Mouse (Mus musculus): ENCODE results near the gene Gba.
"Not testable (repeated sequence)": the region's sequence is repeated elsewhere in the genome, so short reads cannot be mapped to it uniquely, and the experiment has no call there.

Gba gene

DNA sequence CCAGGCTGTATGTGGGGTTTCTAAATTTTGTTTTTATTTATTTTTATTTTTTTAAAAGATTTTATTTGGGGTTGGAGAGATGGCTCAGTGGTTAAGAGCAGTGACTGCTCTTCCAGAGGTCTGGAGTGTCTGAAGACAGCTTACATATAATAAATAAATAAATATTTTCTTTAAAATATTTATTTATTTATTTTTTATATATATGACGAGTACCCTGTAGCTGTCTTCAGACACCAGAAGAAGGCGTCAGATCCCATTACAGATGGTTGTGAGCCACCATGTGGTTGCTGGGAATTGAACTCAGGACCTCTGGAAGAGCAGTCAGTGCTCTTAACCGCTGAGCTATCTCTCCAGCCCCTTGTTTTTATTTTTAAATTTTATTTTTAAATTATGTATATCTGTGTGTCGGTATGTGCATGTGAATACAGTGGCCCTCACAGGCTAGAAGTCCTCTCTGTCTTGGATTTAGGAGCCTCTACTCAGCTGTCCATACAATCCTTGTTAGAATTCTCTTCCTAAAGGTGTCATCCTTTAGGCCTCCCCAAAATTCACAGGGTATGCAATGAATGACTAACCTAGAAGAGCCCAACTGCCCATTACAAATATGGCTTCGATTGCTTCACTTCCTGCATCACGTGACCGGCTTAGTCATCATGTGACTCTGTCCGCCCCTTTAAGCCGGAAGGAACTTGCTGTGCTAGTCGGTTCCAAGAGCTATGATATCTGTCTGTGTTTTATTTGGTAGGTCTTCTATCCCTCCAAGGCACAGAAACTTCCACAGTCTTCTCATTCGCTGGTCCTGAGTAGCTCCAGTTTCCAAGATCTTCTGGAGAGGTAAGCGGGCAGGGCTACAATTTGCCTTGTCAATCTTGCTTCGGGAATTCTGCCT, at the start of gene Gba:
TSS of gene Gba (plus strand) at position 676 of the 889 bp plus-strand sequence.
- peak; percentile 89 for DNase-seq

DNA sequence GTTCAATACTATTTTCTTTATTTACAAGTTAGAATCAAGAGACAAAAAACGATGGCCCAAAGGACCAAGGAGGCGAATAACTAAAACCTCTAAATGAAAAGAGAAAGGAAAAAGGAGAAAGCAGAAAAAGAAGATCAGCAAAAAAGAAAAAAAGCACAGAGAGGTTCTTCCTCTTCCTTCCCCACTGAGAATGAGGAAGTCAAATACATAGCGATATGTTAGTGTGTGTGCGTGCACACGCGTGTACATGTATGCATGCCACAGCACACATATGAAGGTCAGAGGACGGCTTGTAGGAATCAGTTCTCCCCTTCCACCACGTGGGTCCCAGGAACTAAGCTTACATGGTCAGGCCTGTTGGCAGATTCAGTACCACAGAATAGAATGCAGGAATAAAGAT, 45.8 kb upstream of the Gba start:
- DNase-seq = no peak

DNA sequence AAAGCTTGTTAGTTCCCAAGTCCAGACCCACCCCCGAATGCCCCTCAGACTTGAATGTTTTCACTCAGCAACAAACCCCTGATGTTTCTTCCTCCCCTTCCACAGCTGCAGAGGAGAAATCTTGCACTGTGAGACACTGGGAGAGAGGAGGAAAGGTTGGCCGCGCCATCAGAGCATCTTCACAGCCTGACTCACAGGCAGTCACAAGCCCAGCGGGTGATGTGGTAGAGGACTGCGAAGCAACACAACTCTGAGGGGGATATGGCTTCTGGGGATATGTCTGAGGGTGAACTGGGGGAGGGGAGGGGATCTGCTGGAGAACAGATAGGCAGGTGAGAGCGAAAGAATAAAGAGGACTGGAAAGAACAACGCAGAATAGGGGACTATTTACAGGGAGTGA, 44.1 kb upstream of the Gba start:
- DNase-seq = no peak

DNA sequence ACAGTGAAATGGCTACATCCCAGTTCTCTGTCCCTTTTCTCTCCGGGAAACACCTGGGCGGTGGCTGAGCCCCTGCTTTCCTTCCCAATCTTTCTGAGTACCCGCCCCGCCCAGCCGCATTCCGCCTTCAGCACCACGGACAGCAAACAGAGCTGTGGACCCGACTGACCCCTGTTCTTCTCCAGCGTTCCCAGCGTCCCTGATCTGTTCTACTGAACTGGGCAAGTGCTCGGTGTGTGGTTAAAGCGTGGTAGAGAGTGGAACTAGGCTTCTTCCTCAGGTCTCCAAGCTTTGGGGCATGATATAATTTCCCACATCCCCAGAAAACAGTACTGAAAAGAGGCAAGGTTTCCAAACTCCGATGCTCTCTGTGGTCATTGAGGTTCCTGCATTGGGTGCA, 43.5 kb upstream of the Gba start:
- DNase-seq = peak; percentile 68

DNA sequence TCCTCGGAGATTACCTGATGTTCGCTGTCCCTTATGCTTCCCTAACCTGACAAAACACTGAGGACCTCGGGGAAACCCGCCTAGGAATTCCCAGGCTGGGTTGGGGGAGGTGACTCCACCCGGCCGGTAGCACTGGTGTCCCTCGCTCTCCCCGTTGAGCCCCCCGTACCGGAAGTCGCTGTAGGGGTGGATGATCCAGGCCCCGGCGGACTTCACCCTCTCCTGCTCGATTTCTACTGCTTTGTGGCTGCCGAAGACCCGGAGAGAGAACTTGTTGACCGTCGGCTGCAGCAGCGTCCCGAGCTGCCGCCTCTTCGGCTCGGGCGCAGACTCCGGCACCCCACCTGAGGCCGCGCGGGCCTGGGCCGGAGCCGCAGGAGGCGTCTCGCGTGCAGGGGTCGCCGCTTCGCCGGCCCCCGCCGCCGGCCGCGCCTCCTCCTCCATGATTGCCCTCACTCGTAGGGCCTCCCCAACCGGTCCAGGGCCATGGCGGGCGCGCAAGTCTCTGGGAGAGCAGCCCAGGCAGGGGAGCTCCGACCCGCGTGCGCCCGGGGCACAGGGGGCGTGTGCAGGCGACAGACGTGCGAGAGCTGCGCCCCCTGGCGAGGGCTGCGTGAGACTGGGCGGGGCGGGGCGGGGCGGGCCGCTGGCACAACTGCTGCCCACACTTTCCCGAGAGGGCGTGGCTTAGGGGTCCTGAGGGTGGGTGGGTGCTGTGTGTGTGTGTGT, 42.9 kb upstream of the Gba start, which contains the start of gene Hcn3:
TSS of gene Hcn3 (minus strand) at position 581 of the 729 bp plus-strand sequence.
- DNase-seq = peak; percentile 95

DNA sequence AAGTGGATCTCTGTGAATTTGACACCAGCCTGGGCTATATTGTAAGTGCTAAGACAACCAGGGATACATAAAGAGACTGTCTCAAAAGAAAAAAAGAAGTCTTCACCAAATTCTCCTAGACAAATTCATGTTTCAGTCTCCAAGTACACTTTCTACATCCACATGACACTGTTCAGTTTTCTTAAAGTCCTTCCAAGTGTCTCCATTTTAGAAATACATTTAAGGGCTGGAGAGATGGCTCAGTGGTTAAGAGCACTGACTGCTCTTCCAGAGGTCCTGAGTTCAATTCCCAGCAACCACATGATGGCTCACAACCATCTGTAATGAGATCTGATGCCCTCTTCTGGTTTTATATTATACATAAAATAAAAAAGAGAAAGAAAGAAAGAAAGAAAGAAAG, 41.5 kb upstream of the Gba start:
- not testable (repeated sequence) for DNase-seq

DNA sequence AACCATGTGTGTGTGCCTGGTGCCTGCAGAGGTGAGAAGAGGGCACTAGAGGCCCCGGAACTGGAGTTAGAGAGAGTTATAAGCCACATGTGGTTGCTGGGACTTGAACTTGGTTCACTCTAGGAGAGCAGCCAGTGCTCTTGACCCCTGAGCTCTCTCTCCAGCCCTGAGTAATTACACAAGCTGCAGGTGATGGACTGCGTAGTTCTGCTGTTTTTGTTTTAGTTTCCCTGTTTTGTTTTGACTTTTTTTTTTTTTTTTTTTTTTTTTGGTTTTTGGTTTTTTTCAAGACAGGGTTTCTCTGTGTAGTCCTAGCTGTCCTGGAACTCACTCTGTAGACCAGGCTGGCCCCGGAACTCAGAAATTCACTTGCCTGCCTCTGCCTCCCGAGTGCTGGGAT, 40.9 kb upstream of the Gba start:
- DNase-seq = peak; percentile 7

DNA sequence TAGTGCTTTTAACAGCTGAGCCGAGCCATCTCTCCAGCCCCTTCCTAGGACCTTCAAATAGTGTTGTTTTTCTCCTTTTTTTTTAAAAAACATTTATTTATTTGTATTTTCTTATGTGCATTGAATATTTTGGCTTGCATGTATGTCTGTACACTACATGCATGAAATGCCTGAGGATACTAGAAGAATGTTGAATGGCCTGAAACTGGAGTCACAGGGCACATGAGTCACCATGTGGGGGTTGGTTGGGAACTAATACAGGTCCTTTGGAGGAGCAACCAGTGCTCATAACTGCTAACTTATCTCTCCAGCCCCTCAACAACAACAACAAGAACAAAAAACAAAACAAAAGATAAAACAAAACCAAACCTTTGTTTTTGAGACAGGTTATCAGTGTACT, 39.6 kb upstream of the Gba start:
- DNase-seq = no peak

DNA sequence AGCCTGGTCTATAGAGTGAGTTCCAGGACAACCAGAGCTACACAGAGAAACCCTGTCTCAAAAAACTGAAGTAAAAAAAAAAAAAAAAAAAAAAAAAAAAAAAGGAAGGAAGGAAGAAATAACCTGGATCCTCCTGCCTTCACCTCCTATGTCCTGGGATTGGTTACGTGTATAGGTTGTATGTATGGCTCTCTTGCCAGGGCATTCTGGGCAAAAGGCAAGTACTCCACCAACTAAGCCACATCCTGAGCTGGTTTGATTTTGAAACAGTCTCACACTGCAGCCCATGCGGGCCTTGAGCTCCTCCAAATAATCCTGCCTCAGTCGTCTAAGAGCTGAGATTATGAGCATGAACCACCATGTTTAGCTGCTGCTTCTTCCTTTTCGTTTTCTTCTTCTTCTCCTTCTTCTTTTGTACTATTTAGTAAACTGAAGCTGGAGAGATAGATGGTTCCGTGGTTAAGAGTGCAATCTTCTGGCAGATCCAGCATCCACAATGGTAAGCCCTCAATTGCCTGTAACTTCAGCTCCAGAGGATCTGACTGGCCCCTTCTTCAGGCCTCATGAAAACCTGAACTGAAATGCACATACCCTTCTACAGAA, 39.0 kb upstream of the Gba start:
- DNase-seq = peak; percentile 36

DNA sequence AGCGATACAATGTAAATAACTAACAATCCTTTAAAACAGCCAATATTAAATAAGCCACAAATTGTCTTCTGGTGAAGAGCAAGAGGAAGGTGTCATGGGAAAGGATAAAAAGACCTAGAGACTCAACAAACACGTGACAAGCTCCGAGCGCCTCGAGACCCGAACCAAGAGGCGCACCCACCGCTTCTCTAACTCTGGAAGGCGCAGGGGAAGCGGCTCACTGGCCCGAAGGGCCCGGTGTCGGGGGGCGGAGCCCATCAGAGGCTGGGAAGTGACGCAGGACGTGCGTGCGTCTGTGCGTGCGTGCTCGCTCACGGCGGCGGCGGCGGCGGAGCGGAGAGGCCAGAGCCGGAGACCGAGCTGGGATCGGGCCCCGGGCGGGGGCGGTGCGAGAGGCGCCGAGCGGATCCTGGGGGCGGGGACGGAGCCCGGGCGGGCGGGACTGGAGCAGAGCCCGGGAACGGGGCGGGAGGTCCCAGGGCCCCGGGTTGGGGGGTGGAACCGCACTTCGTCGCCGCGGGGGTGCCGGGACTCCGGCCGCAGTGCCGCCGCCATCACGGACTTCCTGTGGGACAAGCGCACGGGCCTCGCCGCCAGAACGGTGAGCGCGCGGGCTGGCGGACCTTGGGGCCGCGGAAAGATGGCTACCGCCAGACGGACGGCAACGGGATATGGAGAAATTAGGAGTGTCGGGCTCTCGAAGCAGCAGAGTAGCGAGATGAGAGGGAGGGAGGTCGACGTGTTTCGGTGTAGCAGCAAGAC, 38.0 kb upstream of the Gba start, which contains the start of gene Clk2:
TSS of gene Clk2 (plus strand) at position 290 of the 762 bp plus-strand sequence.
- peak; percentile 96 for DNase-seq

DNA sequence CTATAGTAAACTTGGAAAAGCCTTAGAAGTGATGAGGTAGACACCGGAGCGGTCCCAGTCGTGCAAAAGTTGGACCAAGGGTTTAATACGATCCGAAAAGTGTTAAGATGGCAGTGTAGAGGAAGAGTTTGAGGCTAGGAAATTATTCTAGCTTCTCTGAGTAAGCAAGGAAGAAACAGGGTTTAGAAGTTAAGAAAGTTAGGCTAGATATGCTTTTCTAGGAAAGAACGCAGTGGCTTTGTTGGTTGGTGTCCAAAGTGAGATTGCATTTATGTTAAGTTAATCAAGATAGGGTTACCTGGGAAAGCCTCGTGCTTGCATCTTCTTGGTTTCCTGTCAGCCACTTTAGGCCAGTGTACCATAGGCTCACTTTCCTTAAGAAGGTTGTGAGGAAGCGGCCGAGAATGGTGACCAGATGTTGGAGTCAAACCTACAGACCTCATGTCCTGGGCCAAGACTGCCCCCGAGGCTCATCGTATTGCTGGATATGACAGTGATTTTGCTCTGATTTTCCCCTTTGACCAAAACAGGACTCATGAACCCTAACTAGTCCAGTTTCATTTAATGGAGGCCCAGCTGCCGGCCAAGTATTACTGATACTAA, 37.4 kb upstream of the Gba start:
- DNase-seq = no peak

DNA sequence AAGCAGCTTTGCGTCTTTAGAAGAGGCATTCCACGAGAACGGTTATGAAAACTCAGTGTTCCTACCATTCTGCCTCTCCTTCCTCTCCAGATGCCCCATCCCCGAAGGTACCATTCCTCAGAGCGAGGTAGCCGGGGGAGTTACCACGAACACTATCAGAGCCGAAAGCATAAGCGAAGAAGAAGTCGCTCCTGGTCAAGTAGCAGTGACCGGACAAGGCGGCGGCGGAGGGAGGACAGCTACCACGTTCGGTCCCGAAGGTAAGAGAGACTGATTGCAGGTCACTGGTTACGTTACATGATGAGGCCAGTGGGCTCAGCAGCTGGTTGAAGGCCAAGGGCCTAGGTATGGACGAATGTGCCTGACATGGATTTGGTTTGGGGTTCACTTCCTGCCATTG, 35.8 kb upstream of the Gba start:
- no peak for DNase-seq

DNA sequence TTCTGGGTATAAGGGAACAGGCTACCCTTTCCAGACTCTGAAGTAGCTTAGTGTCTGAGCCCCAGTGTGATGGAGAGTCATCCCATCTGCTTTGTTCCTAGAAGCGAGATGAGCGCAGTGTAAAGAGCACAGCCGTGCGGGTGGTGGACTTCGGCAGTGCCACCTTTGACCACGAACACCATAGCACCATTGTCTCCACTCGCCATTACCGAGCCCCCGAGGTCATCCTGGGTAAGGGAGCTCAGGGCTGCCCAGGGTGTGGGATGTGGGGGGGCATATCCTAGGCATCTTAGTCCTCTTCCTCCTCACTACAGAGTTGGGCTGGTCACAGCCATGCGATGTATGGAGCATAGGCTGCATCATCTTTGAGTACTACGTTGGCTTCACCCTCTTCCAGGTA, 27.9 kb upstream of the Gba start:
- DNase-seq = no peak

DNA sequence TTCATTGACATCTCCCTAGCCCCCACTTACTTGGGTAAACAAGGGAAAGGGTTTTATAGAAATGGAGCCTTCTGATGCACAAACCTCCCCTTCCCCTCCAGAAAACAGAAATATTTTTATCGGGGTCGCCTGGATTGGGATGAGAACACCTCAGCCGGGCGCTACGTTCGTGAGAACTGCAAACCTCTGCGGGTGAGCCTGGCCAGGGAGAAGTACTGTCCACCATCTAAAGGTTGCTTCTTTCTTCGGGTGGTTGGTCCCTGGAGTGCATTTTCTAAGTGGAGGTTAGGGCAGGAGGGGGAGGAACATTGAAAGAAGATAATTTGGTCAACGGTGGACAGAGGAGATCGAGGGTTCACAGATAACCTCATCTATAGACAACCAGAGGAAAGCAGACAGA, 27.2 kb upstream of the Gba start:
- no peak for DNase-seq

DNA sequence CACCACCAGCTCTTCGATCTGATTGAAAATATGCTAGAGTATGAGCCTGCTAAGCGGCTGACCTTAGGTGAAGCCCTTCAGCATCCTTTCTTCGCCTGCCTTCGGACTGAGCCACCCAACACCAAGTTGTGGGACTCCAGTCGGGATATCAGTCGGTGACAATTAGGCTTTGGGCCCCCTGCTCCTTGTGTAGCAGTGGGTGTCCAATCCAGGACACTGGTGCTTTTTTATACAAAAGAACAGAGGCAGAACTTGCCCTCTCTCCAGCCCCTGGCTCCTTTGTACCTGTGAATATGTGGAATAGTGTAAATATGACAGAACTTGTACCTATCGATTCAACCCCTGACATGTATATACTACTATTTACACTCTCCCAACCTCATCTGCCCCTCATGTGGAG, 26.3 kb upstream of the Gba start:
- no peak for DNase-seq

DNA sequence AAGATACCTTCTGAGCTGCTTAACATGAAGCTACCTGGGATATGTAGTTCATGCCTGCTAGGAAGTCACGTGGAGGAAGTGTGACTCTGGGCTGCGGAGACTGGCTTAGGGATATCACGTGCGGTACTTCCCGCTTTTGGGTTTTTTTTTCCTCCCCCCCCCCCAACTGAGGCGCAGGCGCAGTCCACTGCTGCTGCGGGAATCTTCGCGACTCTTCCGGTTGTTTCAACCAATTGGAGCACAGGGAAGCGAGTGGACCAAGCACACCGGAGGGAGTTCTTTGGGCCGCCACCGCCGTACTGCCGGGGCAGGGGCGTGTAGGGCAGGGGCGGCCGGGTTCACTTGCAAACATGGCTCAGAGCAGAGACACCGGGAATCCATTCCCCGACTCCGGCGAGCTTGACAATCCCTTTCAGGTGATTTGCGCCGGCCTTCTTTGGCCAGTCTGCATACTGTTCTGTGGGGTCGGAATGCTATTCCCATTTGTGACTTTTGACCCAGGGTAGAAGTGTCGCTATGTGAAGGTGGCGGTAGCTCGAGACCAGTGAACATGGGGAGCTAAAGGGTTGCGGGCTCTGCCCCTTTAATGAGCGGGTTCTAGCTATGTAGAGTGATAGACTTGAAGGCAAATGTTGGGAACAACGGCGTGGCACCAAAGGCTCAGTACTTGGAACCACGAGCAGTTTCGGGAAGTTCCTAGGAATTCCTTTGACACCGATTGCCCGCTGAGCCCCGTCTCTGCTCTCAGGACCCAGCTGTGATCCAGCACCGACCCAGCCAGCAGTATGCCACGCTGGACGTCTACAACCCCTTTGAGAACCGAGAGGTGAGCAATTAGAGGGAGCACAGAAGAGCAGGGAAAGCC, 25.3 kb upstream of the Gba start, which contains the start of gene Scamp3:
TSS of gene Scamp3 (plus strand) at position 232 of the 865 bp plus-strand sequence.
- peak; percentile 81 for DNase-seq

DNA sequence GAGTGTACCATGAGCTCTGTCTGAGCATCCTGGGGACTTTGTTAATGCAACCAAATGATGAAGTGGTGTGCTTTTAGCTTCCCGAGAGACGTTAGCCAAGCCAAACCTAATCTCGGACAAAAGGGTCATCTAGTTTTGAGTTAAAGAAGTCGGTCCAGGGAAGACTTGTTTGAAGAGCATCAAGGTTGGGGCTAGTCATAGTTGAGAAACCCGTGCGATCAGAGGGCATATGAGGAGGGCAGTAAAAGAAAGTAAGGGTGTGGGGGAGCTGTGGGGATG, 24.7 kb upstream of the Gba start:
- no peak for DNase-seq

DNA sequence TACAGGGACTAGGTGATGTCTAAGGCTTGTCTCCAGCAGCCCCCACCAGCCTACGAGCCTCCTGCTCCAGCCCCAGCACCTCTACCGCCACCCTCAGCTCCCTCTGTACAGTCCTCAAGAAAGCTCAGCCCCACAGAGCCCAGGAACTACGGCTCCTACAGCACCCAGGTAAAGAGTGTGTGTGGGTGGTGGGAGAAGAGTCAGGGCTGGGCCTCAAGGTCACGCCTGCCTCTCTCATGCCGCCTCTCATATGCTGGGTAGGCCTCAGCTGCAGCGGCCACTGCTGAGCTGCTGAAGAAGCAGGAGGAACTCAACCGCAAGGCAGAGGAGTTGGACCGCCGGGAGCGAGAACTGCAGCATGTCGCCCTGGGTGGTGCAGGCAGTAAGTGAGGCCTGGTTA, 23.7 kb upstream of the Gba start:
- peak; percentile 39 for DNase-seq

DNA sequence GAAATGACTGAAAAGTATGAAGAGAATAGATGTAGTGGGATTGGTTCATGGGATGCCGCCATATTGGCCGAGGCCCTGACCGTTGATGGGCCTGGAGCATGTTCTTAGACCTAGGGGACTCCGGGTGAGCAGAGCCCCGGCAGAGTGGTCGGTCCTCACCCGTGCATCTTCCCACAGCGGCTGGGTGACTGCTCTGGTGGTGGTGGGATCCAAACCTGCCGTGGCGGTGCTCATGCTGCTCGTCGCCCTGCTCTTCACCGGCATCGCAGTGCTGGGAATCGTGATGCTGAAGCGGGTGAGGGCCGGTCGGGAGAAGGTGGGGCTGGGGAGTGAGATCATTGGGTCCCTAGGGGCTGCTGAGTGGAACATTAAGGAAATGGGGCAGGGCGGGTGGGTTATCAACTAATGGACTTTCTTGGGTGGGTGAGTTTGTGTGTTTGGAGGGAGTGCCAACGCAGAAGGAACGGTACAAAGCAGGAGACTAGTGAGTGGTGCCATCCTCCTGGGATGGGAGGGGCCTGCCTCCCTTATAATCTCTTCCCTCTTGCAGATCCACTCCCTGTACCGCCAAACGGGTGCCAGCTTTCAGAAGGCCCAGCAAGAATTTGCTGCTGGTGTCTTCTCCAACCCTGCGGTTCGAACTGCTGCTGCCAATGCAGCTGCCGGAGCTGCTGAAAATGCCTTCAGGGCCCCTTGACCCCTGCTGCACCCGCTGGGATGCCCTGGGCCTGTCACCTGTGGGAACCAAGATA, 20.8 kb upstream of the Gba start:
- peak; percentile 27 for DNase-seq

DNA sequence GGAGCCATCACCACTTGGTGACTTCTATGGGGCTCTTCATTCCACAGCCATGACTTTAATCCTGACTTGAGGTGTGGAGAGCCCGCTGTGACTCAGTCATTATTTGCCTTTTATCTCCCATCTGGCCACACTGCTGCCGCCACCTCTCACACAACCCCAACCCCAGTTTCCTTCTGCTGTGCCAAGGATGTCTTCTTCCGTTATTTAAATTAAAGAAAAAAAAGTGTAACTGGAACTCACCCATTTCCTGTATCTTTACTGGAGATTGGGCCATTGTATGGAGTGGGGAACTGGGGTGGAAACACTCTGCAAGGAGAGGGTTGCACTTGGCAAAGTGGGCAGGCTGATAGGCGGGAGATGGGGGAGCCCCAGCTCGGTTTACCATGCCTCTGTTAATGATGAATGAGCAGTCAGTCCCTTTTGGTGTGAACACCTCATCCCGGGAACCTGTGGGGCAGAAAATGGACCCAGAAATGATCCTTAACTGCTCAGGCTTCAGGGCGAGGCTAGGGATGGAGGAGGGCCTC, 20.1 kb upstream of the Gba start:
- DNase-seq = peak; percentile 28

Measured in thymus, postnatal 4 days (tissue).